Mouse (Mus musculus) cortical plate, adult 2 months (tissue): ENCODE results near the gene 1110008L16Rik. TPM values are rescaled to one million over a fixed set of nuclear protein-coding genes. Genes with fewer than 3 reads are reported as not detected.
"Not testable (repeated sequence)": the region's sequence is repeated elsewhere in the genome, so short reads cannot be mapped to it uniquely, and the experiment has no call there.

ENCODE experiments used
- H3K27ac ChIP-seq: fragments of 200-500 bp; 2 replicates; pipeline ENCODE4 v1.5.1; 2012; ENCODE audit warnings: low read length, control low read depth, inconsistent platforms; ENCODE audit not compliant: insufficient read depth
- H3K4me1 ChIP-seq: fragments of 200-500 bp; 2 replicates; pipeline ENCODE4 v1.6.1; 2011; ENCODE audit warnings: low read length; ENCODE audit not compliant: control insufficient read depth, insufficient read depth
- H3K4me3 ChIP-seq: fragments of 200-500 bp; 2 replicates; pipeline ENCODE4 v1.5.1; 2011; ENCODE audit warnings: mild to moderate bottlenecking, low read length, control low read depth; ENCODE audit not compliant: insufficient read depth
- CTCF ChIP-seq: fragments of 200-500 bp; IDR thresholded peaks from 2 replicates; pipeline ENCODE4 v1.5.1; 2011; ENCODE audit warnings: mild to moderate bottlenecking, control low read depth, low read length; ENCODE audit not compliant: insufficient read depth; ENCODE audit errors: extremely low read depth
- POLR2A ChIP-seq: fragments of 200-500 bp; IDR thresholded peaks from 2 replicates; pipeline ENCODE4 v1.6.1; 2011; ENCODE audit warnings: mild to moderate bottlenecking, low read length, control low read depth; ENCODE audit not compliant: insufficient read depth; ENCODE audit errors: extremely low read depth
- polyA plus RNA-seq: library from polyadenylated mRNA; depleted of rRNA; stranded (reverse); fragments of >200 nt; gene quantifications from 2 replicates; pipeline ENCODE4 v1.2.3, GENCODE M21; 2012

1110008L16Rik gene
- polyA plus RNA-seq, 1 experiment, result 7.0 TPM

DNA sequence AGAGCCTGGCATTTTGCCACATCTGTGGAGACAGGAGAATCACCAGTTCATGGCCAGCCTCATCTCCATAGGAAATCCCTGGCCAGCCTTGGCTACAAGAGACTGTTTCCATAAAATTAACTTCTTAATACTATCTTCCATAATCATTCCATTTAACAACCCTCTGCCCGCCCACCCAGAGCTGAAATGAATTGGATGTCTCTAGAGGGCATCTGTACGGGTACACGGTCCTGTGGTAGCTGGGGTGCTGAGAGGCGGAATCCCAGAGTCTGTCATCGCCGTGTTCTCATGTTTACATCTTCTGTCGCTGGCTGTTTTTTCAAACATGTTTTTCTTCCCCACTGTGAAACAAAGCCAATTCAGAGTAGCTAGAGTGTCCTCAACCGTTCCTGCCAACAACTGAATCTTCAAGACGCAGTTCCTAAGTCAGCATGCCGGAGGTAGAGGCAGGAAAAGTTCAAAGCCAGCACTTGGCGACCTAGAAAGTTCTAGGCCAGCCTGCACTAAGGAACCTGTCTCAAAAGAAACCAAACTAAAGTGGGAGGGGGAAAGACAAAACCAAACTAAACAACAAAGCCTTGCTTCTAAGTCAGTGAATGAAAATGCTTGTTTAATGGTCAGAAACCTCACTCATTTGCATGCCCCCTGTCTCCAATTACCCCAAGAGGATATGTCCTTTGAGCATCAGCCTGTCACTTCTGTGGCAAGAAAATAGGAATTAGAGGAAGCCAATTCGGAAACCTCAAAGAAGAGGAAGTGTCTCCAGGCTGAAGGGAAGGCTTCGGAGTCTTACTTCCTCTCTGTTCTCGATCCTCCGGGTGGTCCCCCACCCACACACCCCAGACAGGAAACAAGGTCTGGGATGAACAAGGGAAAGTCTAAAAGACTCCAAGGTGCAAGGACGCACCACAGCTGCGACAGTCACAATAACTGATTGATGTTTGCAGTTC lies 90.0 kb downstream of the 1110008L16Rik start:
- H3K27ac ChIP-seq, result no peak overlapping the region; the same call in 1 of the 2 replicates
- no peaks in the 10 kb centered on the region for H3K4me1 ChIP-seq
- TF ChIP-seq POLR2A (no peak), CTCF (no peak)
- no peak overlapping the region for H3K4me3 ChIP-seq

DNA sequence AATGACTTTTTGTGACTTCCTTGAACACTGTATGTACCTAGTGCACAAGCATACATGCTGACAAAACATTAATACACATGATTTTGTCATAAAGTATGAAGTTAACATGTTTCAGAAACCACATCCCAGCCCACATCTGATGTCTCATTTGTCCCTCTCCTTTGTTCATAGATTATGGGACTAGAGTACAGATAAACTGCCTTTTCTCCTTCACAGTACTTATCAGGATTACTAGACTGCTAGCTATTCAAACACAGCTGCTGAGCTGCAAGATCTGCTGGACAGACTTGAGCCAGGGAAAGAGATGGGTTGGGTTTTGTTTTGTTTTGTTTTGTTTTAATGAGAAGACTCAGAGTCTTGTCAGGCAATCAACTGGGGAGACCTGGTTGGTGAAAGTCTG lies 92.7 kb downstream of the 1110008L16Rik start:
- Histone ChIP-seq H3K4me1 (no peaks in the 10 kb centered on the region), H3K27ac (no peak overlapping the region), H3K4me3 (no peak overlapping the region)
- TF ChIP-seq POLR2A (no peak), CTCF (no peak)

GRCm38 (mm10) chr12:55392733-55393577 lies 93.6 kb downstream of the 1110008L16Rik start:
- H3K27ac ChIP-seq, result no peak overlapping the region
- TF ChIP-seq POLR2A (no peak), CTCF (no peak)
- H3K4me3 ChIP-seq, result no peak overlapping the region
- H3K4me1 ChIP-seq, result no peaks in the 10 kb centered on the region

GRCm38 (mm10) chr12:55395601-55396000 lies 96.2 kb downstream of the 1110008L16Rik start:
- H3K4me3 ChIP-seq, H3K4me1 ChIP-seq, H3K27ac ChIP-seq: not testable (repeated sequence)

DNA sequence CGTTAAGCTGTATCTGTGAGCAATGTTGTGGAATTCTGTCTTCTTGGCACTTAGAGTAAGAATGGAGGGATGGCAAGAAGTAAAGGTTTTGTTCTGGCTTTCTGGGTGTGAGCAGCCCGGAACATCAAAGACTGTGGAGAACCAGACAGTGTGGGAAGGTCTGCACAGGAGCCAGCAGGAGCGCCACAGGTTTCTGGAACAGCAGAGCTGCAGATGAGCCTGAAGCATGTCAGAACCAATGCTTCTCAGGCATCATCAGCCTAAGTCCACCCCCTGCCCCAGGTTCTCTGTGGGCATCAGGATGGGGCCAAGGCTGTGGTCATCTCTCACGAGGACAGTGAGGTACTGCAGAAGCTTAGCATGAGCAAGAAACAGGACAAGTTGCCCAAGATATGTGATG lies 97.2 kb downstream of the 1110008L16Rik start:
- Histone ChIP-seq H3K4me1 (peaks cover 4% of the 10 kb centered on the region), H3K4me3 (no peak overlapping the region), H3K27ac (no peak overlapping the region)
- TF ChIP-seq POLR2A, result no peak
- no peak for TF ChIP-seq CTCF

- Histone ChIP-seq H3K4me3 (peak overlapping the region; percentile 88), H3K4me1 (peaks cover 4% of the 10 kb centered on the region), H3K27ac (peak overlapping the region; percentile 88; the same call in 1 of the 2 replicates)
- TF ChIP-seq POLR2A, result no peak
- TF ChIP-seq CTCF, result no peak
Observed at GRCm38 (mm10) chr12:55397544-55398239, 98.3 kb downstream of the 1110008L16Rik start.

- Histone ChIP-seq H3K4me1 (peaks cover 4% of the 10 kb centered on the region), H3K4me3 (peak overlapping the region; percentile 88), H3K27ac (peak overlapping the region; percentile 88)
- no peak for TF ChIP-seq CTCF
- peak; percentile 83 for TF ChIP-seq POLR2A
Observed at GRCm38 (mm10) chr12:55398240-55399127, 99.1 kb downstream of the 1110008L16Rik start.

GRCm38 (mm10) chr12:55399128-55399677 lies 99.8 kb downstream of the 1110008L16Rik start:
- TF ChIP-seq POLR2A (no peak), CTCF (no peak)
- Histone ChIP-seq H3K4me3 (peak overlapping the region; percentile 88), H3K27ac (peak overlapping the region; percentile 73), H3K4me1 (peaks cover 4% of the 10 kb centered on the region)
